Mouse (Mus musculus) forebrain, embryonic 14.5 days (tissue): Measurements from ENCODE around the gene Ctc1. TPM values are rescaled to one million over a fixed set of nuclear protein-coding genes. Genes with fewer than 3 reads are reported as not detected.
A peak's percentile ranks its signal among the peaks of the same experiment; 100 is the strongest.

Experiments used
- ATAC-seq: fragments of 200-750 bp; cut with Nextera tagmentation; 2 replicates; pipeline ENCODE4 v1.8.0; 2017; ENCODE audit warnings: mild to moderate bottlenecking, moderate library complexity
- DNase-seq: peaks from one replicate; pipeline ENCODE4 v3.0.0-alpha.2; 2015; ENCODE audit warnings: low spot score
- H3K27ac ChIP-seq: fragments of 300-500 bp; sonication (generic); 2 replicates; pipeline ENCODE4 v1.5.1; 2014; ENCODE audit warnings: low read depth, mild to moderate bottlenecking, control low read depth, low read length, moderate library complexity
- H3K27me3 ChIP-seq: fragments of 300-500 bp; sonication (generic); replicated peaks from 2 replicates; pipeline ENCODE4 v1.6.1; 2014; ENCODE audit warnings: low read length, control low read depth, mixed read lengths; ENCODE audit not compliant: control insufficient read depth, insufficient read depth
- H3K36me3 ChIP-seq: fragments of 300-500 bp; sonication (generic); 2 replicates; pipeline ENCODE4 v1.6.1; 2014; ENCODE audit warnings: low read length, control low read depth; ENCODE audit not compliant: control insufficient read depth, insufficient read depth
- H3K4me1 ChIP-seq: fragments of 300-500 bp; sonication (generic); 2 replicates; pipeline ENCODE4 v1.6.1; 2014; ENCODE audit warnings: antibody characterized with exemption, low read length, control low read depth; ENCODE audit not compliant: control insufficient read depth, insufficient read depth
- H3K4me2 ChIP-seq: fragments of 300-500 bp; sonication (generic); 2 replicates; pipeline ENCODE4 v1.6.1; 2014; ENCODE audit warnings: mild to moderate bottlenecking, control low read depth, low read length
- H3K4me3 ChIP-seq: fragments of 300-500 bp; sonication (generic); 2 replicates; pipeline ENCODE4 v1.5.1; 2014; ENCODE audit warnings: low read depth, low read length, control low read depth
- H3K9ac ChIP-seq: fragments of 300-500 bp; sonication (generic); 2 replicates; pipeline ENCODE4 v1.6.1; 2014; ENCODE audit warnings: mild to moderate bottlenecking, low read length, control low read depth, moderate library complexity
- H3K9me3 ChIP-seq: fragments of 300-500 bp; sonication (generic); replicated peaks from 2 replicates; pipeline ENCODE4 v1.6.1; 2016; ENCODE audit warnings: low read length, control low read depth, mixed read lengths; ENCODE audit not compliant: control insufficient read depth
- WGBS: fragments of 180-500 bp; shearing (Covaris S2); extraction: QIAGEN DNeasy Blood & Tissue Kit; methylation state at CpG from one replicate; pipeline ENCODE4 v1.1.7; 2014; 5-methylcytosine and 5-hydroxymethylcytosine counted together
- microRNA-seq: library from miRNA; unstranded; fragments of <30 nt; microRNA quantifications from one replicate; pipeline ENCODE4, GENCODE M21; 2016
- polyA plus RNA-seq: library from polyadenylated mRNA; unstranded; fragments of >200 nt; fragmentation: Nextera tagmentation; extraction: Ambion mirVana; gene quantifications from 2 replicates; pipeline ENCODE4 v1.2.1, GENCODE M21; 2014

Ctc1 gene
- polyA plus RNA-seq, 1 experiment from 2014 or later: 43.4 TPM

DNA sequence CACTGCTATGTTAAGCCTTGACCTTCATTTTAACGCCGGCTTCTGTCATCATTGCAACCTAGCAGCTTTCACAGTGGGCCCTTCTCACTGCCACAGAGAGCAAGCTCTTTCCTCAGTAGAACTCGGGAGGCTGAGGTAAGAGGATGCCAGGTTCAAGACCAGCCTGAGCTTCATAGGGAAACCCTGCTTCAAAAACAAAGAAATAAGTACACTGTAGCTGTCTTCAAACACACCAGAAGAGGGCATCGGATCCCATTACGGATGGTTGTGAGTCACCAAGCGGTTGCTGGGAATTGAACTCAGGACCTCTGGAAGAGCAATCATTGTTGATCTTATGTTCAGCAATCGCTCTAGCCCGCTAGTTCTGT is 65.1 kb downstream of the Ctc1 start:
- no peak for DNase-seq
- H3K4me1 ChIP-seq: no peaks in the 10 kb centered on the region
- no peak overlapping the region for H3K4me3 ChIP-seq
- 85% methylated on average over 8 of the region's 8 CpGs for WGBS
- no peak overlapping the region for H3K27ac ChIP-seq
- H3K9me3 ChIP-seq: no peaks in the 10 kb centered on the region
- no peaks in the 10 kb centered on the region for H3K27me3 ChIP-seq
- no peaks in the 10 kb centered on the region for H3K36me3 ChIP-seq
- no peak overlapping the region for H3K9ac ChIP-seq
- H3K4me2 ChIP-seq: no peak overlapping the region
- ATAC-seq: no peak

DNA sequence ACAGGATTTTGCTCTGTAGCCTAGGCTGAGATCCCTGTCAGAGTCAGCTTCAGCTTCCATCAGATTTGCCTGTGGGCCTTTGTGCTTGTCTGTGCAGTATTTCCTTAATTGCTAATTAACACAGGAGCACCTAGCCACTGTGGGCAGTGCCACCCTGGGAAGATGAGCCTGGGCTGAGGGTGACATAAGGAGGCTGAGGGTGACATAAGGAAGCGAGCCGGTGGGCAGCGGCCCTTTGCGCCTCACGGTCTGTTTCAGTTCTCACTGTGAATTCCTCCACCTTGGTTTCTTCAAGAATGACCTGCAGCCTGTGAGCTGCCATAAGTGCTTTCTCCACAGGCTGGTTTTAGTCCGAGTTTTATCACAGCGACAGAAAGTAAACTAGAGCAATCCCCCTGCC is 65.9 kb downstream of the Ctc1 start:
- 89% methylated on average over 7 of the region's 7 CpGs for WGBS

DNA sequence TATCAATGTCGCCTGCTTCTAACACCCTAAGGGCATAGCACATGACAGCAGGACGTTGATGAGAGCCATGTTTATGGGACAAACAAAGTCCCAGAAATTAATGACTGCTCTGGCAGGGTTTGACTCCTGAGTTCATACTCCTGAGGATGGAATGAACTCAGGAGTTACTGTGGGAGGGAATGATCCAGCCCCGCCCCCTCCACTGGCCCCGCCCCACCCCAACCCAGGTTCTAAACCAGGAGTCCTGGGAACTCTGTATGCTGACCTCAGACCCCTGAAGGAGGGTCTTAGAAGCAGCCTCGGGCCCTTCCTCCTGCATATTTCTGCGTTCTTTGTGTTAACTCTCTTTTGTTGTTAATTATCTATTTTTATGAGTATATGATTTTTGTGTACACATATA is 69.9 kb downstream of the Ctc1 start:
- Histone ChIP-seq H3K36me3 (peaks cover 13% of the 10 kb centered on the region), H3K9ac (no peak overlapping the region), H3K27ac (no peak overlapping the region), H3K4me3 (no peak overlapping the region), H3K4me1 (peaks cover 14% of the 10 kb centered on the region), H3K27me3 (no peaks in the 10 kb centered on the region), H3K4me2 (no peak overlapping the region), H3K9me3 (no peaks in the 10 kb centered on the region)
- WGBS: 66% methylated on average over 6 of the region's 6 CpGs
- no peak for ATAC-seq
- no peak for DNase-seq

More for the DNA sequence above, 65.9 kb downstream of the Ctc1 start:
- DNase-seq (no peak), ATAC-seq (no peak)
- no peaks in the 10 kb centered on the region for H3K36me3 ChIP-seq
- no peak overlapping the region for H3K27ac ChIP-seq
- H3K27me3 ChIP-seq: no peaks in the 10 kb centered on the region
- H3K4me1 ChIP-seq: no peaks in the 10 kb centered on the region
- no peak overlapping the region for H3K4me3 ChIP-seq
- H3K4me2 ChIP-seq: no peak overlapping the region
- H3K9ac ChIP-seq: no peak overlapping the region
- H3K9me3 ChIP-seq: no peaks in the 10 kb centered on the region

Small RNA genes within 50 kb of the gene (microRNA-seq; reads per million reads assigned to microRNA genes)
- gene Mir3062: 4.9 reads per million, percentile 26 among the genes with 10 or more reads in this experiment

Other genes with a start within 250 kb of the Ctc1 start
- 70.0 and 80.2 TPM in 2 replicates for gene Ndel1, start 144.1 kb upstream of the Ctc1 start, polyA plus RNA-seq
- gene Rnf222, start 127.4 kb upstream of the Ctc1 start, polyA plus RNA-seq: not detected in 2 replicates
- 673 and 871 TPM in 2 replicates for gene Rpl26, start 114.3 kb upstream of the Ctc1 start, polyA plus RNA-seq
- gene Odf4, start 88.8 kb upstream of the Ctc1 start, polyA plus RNA-seq: 0.23 TPM in 1 of 2 replicates, not detected in the other
- gene Arhgef15, start 58.4 kb upstream of the Ctc1 start, polyA plus RNA-seq: 5.8 and 6.3 TPM in 2 replicates
- gene Slc25a35, start 47.8 kb upstream of the Ctc1 start, polyA plus RNA-seq: 0.75 and 1.2 TPM in 2 replicates
- 35.2 and 43.5 TPM in 2 replicates for gene Rangrf, start 40.7 kb upstream of the Ctc1 start, polyA plus RNA-seq
- gene Pfas, start 7.5 kb upstream of the Ctc1 start, polyA plus RNA-seq: 14.1 and 15.6 TPM in 2 replicates
- 69.2 and 74.0 TPM in 2 replicates for gene Aurkb, start 29.7 kb downstream of the Ctc1 start, polyA plus RNA-seq
- 10.7 and 13.9 TPM in 2 replicates for gene Borcs6, start 43.8 kb downstream of the Ctc1 start, polyA plus RNA-seq
- gene Tmem107, start 54.9 kb downstream of the Ctc1 start, polyA plus RNA-seq: 45.2 and 49.6 TPM in 2 replicates
- 124 and 188 TPM in 2 replicates for gene Vamp2, start 72.6 kb downstream of the Ctc1 start, polyA plus RNA-seq
- gene Per1, start 79.3 kb downstream of the Ctc1 start, polyA plus RNA-seq: 6.8 and 11.6 TPM in 2 replicates
- 0.23 and 0.24 TPM in 2 replicates for gene Hes7, start 104.5 kb downstream of the Ctc1 start, polyA plus RNA-seq
- gene 9130213A22Rik, start 106.7 kb downstream of the Ctc1 start, polyA plus RNA-seq: 0.14 TPM in 2 replicates
- gene Aloxe3, start 110.0 kb downstream of the Ctc1 start, polyA plus RNA-seq: 0.94 and 2.1 TPM in 2 replicates
- 0.15 TPM in 1 of 2 replicates, not detected in the other for gene Alox12b, start 141.1 kb downstream of the Ctc1 start, polyA plus RNA-seq
- 0.08 TPM in 1 of 2 replicates, not detected in the other for gene Alox8, start 181.9 kb downstream of the Ctc1 start, polyA plus RNA-seq
- gene Gucy2e, start 221.1 kb downstream of the Ctc1 start, polyA plus RNA-seq: 0.35 and 0.41 TPM in 2 replicates